Mouse (Mus musculus) ES-Bruce4 (cell line): Measurements from ENCODE around the gene Ldb3.

Experiments
- CTCF ChIP-seq: IDR thresholded peaks from one replicate; pipeline ENCODE4 v1.8.1; 2011; ENCODE audit warnings: low read depth, low read length
- EP300 ChIP-seq: IDR thresholded peaks from 2 replicates; pipeline ENCODE4 v1.6.1; 2011; ENCODE audit warnings: low read depth, low read length; ENCODE audit not compliant: insufficient read depth
- POLR2A ChIP-seq: IDR thresholded peaks from one replicate; pipeline ENCODE4 v1.8.1; 2011; ENCODE audit warnings: low read length; ENCODE audit not compliant: insufficient read depth

GRCm38 (mm10) chr14:34508187-34508840, 80.2 kb downstream of the Ldb3 start:
- TF ChIP-seq CTCF (no peak), POLR2A (no peak), EP300 (no peak)
